18 mouse cellular contexts compared by ENCODE assay signal in the genomic region with DNA sequence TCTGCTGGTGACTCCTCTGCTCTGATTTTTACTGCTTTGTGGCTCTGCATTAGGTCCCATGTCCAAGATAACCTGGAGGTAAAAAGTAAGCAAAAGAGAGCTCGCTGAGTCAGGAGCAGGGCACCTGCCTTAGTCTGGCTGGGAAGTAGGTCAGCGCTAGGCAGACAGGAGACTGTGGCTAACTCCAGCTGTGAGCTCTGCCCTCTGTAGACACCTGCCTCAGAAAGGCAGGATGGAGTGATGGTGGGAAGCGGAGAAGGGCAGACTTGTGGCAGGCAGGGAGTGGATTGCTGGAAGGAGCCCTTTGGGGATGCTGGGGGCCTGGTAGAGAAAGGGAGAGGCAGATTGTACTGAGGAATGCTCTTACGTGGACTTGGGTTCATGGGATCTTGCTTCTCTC. TPM values are rescaled to one million over a fixed set of nuclear protein-coding genes. Genes with fewer than 3 reads are reported as not detected.
DNase-seq lines count a peak whose midpoint lies in the region; ATAC-seq and TF ChIP-seq lines count a peak whose summit lies in the region.
"Had no signal": no experiment of that assay in that cellular context is flagged by ENCODE, and none has a peak within 500 bp of the region (broad histone marks: within the 10 kb centered on the region; RNA-seq: fewer than 3 reads in every experiment).

No protein-coding gene starts in this region.

- H3K27ac ChIP-seq in intestine, postnatal 0 days (ENCODE audit: low read depth, low read length): peak overlapping the region; percentile 21; the same call in 1 of the 2 replicates
- no peak overlapping the region for H3K27ac ChIP-seq in intestine, embryonic 15.5 days
- H3K27ac ChIP-seq in cerebellum, adult 2 months (ENCODE audit: insufficient read depth, low read length): 0 out of 2 replicates have a peak overlapping the region, but pooled peaks have one; percentile 32
- H3K27ac ChIP-seq: hindbrain, embryonic 15.5 days; midbrain, embryonic 10.5 days had no signal

- H3K27me3 ChIP-seq in intestine, postnatal 0 days (replicated peaks; ENCODE audit: control insufficient read depth, insufficient read depth, low read length): no peaks in the 10 kb centered on the region
- no peaks in the 10 kb centered on the region for H3K27me3 ChIP-seq in intestine, embryonic 15.5 days (replicated peaks)
- H3K27me3 ChIP-seq in cerebellum, adult 2 months (ENCODE audit: control insufficient read depth, insufficient read depth, low read length): no peaks in the 10 kb centered on the region
- H3K27me3 ChIP-seq: heart, embryonic 15.5 days; hindbrain, embryonic 15.5 days had no signal

- H3K9ac ChIP-seq in intestine, postnatal 0 days (ENCODE audit: low read depth, low read length): no peak overlapping the region
- H3K9ac ChIP-seq in intestine, embryonic 15.5 days: no peak overlapping the region
- H3K9ac ChIP-seq: heart, embryonic 15.5 days; hindbrain, embryonic 15.5 days; liver, postnatal 0 days had no signal

- no peak for TF ChIP-seq CTCF in intestine, postnatal 0 days (IDR thresholded peaks at IDR 0.05; ENCODE audit: low read depth)
- TF ChIP-seq CTCF in cerebellum, adult 2 months (IDR thresholded peaks at IDR 0.05; ENCODE audit: borderline replicate concordance, insufficient read depth, low read depth, low read length): no peak

- H3K4me3 ChIP-seq in intestine, postnatal 0 days (ENCODE audit: low read depth, low read length): no peak overlapping the region
- H3K4me3 ChIP-seq in intestine, embryonic 15.5 days (replicated peaks): no peak overlapping the region
- no peak overlapping the region for H3K4me3 ChIP-seq in cerebellum, adult 2 months (replicated peaks; ENCODE audit: insufficient read depth, low read depth, low read length)
- H3K4me3 ChIP-seq: heart, embryonic 15.5 days; hindbrain, embryonic 15.5 days; midbrain, embryonic 10.5 days had no signal

- no peak for TF ChIP-seq POLR2A in cerebellum, adult 2 months (IDR thresholded peaks at IDR 0.05; ENCODE audit: borderline replicate concordance, insufficient read depth, low read length)

- intact Hi-C loops in left cerebral cortex, postnatal 36 days (cut with DNase I): no loop called here

- DNase-seq in cerebellum, adult 2 months: peak; percentile 63 to 68
- peak; percentile 69 for DNase-seq in cerebellum, adult 9-11 months
- peak; percentile 81 for DNase-seq in thymus, postnatal 14 days
- no peak for DNase-seq in left cerebral cortex, postnatal 36 days (ENCODE audit: low spot score in 2 of 2)
- DNase-seq: adrenal gland, postnatal 14 days; gastrocnemius, postnatal 25 days; kidney, adult 9 months; layer of hippocampus, adult 9-11 months; liver, postnatal 0 days; right cerebral cortex, postnatal 4 days had no signal

- H3K4me1 ChIP-seq in intestine, postnatal 0 days (replicated peaks; ENCODE audit: control insufficient read depth, insufficient read depth, low read length): peaks cover 20% of the 10 kb centered on the region
- H3K4me1 ChIP-seq in intestine, embryonic 15.5 days (replicated peaks): peaks cover 21% of the 10 kb centered on the region
- peaks cover 40% of the 10 kb centered on the region for H3K4me1 ChIP-seq in cerebellum, adult 2 months (ENCODE audit: control insufficient read depth, insufficient read depth, low read length)

- no peak overlapping the region for H3K4me2 ChIP-seq in intestine, postnatal 0 days (replicated peaks; ENCODE audit: low read depth)
- no peak overlapping the region for H3K4me2 ChIP-seq in intestine, embryonic 15.5 days (replicated peaks)
- H3K4me2 ChIP-seq: heart, embryonic 15.5 days; hindbrain, embryonic 15.5 days had no signal

- ATAC-seq in intestine, postnatal 0 days: peak; percentile 29; the same call in 1 of the 2 replicates
- ATAC-seq in intestine, embryonic 15.5 days: no peak
- no peak for ATAC-seq in erythroblast, adult 5-6 weeks (replicated peaks; ENCODE audit: low FRiP score, poor library complexity, severe bottlenecking)
- ATAC-seq: CD4-positive, CD25-positive, alpha-beta regulatory T cell, adult 4 months; liver, postnatal 0 days had no signal

- H3K9me3 ChIP-seq in intestine, postnatal 0 days (ENCODE audit: control insufficient read depth): no peaks in the 10 kb centered on the region
- H3K9me3 ChIP-seq in intestine, embryonic 15.5 days: no peaks in the 10 kb centered on the region
- H3K9me3 ChIP-seq: heart, embryonic 15.5 days; hindbrain, embryonic 15.5 days; midbrain, embryonic 10.5 days had no signal

- no peaks in the 10 kb centered on the region; the same call in 1 of the 2 replicates for H3K36me3 ChIP-seq in intestine, postnatal 0 days (ENCODE audit: control insufficient read depth, insufficient read depth)
- H3K36me3 ChIP-seq in intestine, embryonic 15.5 days: no peaks in the 10 kb centered on the region
- H3K36me3 ChIP-seq: heart, embryonic 15.5 days; hindbrain, embryonic 15.5 days; midbrain, embryonic 10.5 days had no signal

- WGBS in intestine, postnatal 0 days: 59% methylated on average over 4 of the region's 4 CpGs
- WGBS in intestine, embryonic 15.5 days: 80% methylated on average over 4 of the region's 4 CpGs
- 43% methylated on average over 4 of the region's 4 CpGs for WGBS in cerebellum, adult 2 months

RNA-seq across cellular contexts. Expression of gene Lpp, which starts 35.4 kb away (rescaled TPM):
- 32.8 and 37.5 TPM in 2 replicates for polyA plus RNA-seq in intestine, postnatal 0 days (2015; fragmentation: Nextera tagmentation; extraction: Ambion mirVana)
- 61.7 and 63.0 TPM in 2 replicates for polyA plus RNA-seq in intestine, embryonic 15.5 days (2015; fragmentation: Nextera tagmentation; extraction: Ambion mirVana)
- polyA plus RNA-seq in cerebellum, adult 2 months (2012; rRNA removed): 8.1 and 9.3 TPM in 2 replicates
- 0.42 and 3.3 TPM in 2 replicates for total RNA-seq in erythroblast, adult 5-6 weeks (2015; ENCODE audit: low replicate concordance)
- total RNA-seq in erythroblast, adult 5-6 weeks (2017; ENCODE audit: low replicate concordance): 1.3 and 2.0 TPM in 2 replicates
- total RNA-seq in left cerebral cortex, postnatal 36 days (2021): 1 to 10 TPM; 4.4 to 7.8 TPM
- total RNA-seq: MEL had no signal

Comparison
In these comparisons a context has a peak if more than half of its experiments do, and no peak if none do; other contexts are left out.
1. DNase-seq: peak in cerebellum, adult 2 months (2 of 2), cerebellum, adult 9-11 months (single experiment) and thymus, postnatal 14 days (single experiment); none in left cerebral cortex, postnatal 36 days (0 of 2).